Comparison of ENCODE assay signal across 19 mouse cellular contexts in the genomic region with DNA sequence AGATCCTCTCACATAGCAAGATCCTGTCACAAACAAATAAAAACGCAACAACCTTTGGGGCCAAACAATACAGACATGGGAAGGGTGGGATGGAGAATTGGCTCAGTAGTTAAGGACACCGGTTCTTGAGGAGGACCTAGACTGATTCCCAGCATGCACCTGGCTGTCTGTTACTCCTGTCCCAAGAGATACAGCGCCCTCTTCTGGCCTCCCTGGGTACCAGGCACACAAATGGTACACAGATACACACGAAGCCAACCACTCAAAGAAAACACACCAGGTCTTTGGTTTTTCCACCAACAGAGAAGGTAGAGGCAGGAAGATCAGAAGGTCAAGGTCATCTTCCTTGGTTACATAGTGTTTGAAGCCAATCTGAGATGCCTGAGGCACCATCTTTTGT. TPM values are rescaled to one million over a fixed set of nuclear protein-coding genes. Genes with fewer than 3 reads are reported as not detected.
DNase-seq lines count a peak whose midpoint lies in the region; ATAC-seq and TF ChIP-seq lines count a peak whose summit lies in the region.
"Had no signal": no experiment of that assay in that cellular context is flagged by ENCODE, and none has a peak within 500 bp of the region (broad histone marks: within the 10 kb centered on the region; RNA-seq: fewer than 3 reads in every experiment).

No protein-coding gene starts in this region.

- DNase-seq in cerebellum, adult 11-12 months = peak; percentile 39
- DNase-seq in kidney, postnatal 0 days (ENCODE audit: low spot score) = no peak
- DNase-seq in kidney, postnatal 14 days = no peak
- DNase-seq in 416B (ENCODE audit: low read depth) (peak; percentile 49), G1E (ENCODE audit: low spot score) (no peak)
- DNase-seq: cerebellum, postnatal 10 days; heart, postnatal 14 days; lung, postnatal 14 days; right cerebral cortex, adult 18-20 months had no signal

- no peak overlapping the region for H3K4me3 ChIP-seq in kidney, postnatal 0 days (replicated peaks; ENCODE audit: low read depth, low read length)
- H3K4me3 ChIP-seq in G1E (ENCODE audit: low read depth, low read length) = no peak overlapping the region
- H3K4me3 ChIP-seq: forebrain, embryonic 15.5 days; hindbrain, embryonic 15.5 days; kidney, embryonic 15.5 days; myocyte had no signal

- no peak overlapping the region for H3K9ac ChIP-seq in kidney, postnatal 0 days (ENCODE audit: low read depth, low read length)
- H3K9ac ChIP-seq: forebrain, embryonic 15.5 days; hindbrain, embryonic 15.5 days; kidney, embryonic 15.5 days had no signal

- TF ChIP-seq CTCF in kidney, postnatal 0 days (IDR thresholded peaks at IDR 0.05; ENCODE audit: low read depth) = peak; percentile 33; the same call in 1 of the 2 replicates
- TF ChIP-seq CTCF in G1E (IDR thresholded peaks at IDR 0.05; ENCODE audit: low read depth, low read length) = 0 out of 2 replicates have a peak, but pooled peaks have one; percentile 14

- no peak for ATAC-seq in cerebellum, adult (ENCODE audit: insufficient number of reproducible peaks, low FRiP score, low TSS enrichment)
- no peak for ATAC-seq in kidney, postnatal 0 days (replicated peaks; ENCODE audit: low FRiP score, low read depth)
- no peak for ATAC-seq in G1E (ENCODE audit: extremely low read depth, insufficient number of reproducible peaks, low FRiP score, poor library complexity, severe bottlenecking)
- ATAC-seq in frontal cortex, adult (ENCODE audit: low TSS enrichment) = no peak
- no peak for ATAC-seq in megakaryocyte-erythroid progenitor cell, adult 5-6 weeks (replicated peaks; ENCODE audit: low FRiP score, low TSS enrichment, poor library complexity, severe bottlenecking)
- ATAC-seq: forebrain, embryonic 15.5 days; Patski had no signal

- H3K9me3 ChIP-seq in kidney, postnatal 0 days (replicated peaks; ENCODE audit: low read length) = no peaks in the 10 kb centered on the region
- H3K9me3 ChIP-seq in G1E (replicated peaks) = no peaks in the 10 kb centered on the region
- H3K9me3 ChIP-seq: forebrain, embryonic 15.5 days; hindbrain, embryonic 15.5 days; kidney, embryonic 15.5 days had no signal

- H3K4me2 ChIP-seq in kidney, postnatal 0 days (ENCODE audit: low read length) = no peak overlapping the region
- H3K4me2 ChIP-seq: forebrain, embryonic 15.5 days; hindbrain, embryonic 15.5 days; kidney, embryonic 15.5 days; midbrain, embryonic 11.5 days had no signal

- no peaks in the 10 kb centered on the region; the same call in 1 of the 2 replicates for H3K4me1 ChIP-seq in kidney, postnatal 0 days (replicated peaks; ENCODE audit: insufficient read depth, low read length)
- no peaks in the 10 kb centered on the region for H3K4me1 ChIP-seq in G1E (ENCODE audit: insufficient read depth, low read depth, low read length)

- no peaks in the 10 kb centered on the region for H3K36me3 ChIP-seq in kidney, postnatal 0 days (ENCODE audit: insufficient read depth, low read length)
- H3K36me3 ChIP-seq in G1E (replicated peaks) = no peaks in the 10 kb centered on the region
- H3K36me3 ChIP-seq: forebrain, embryonic 15.5 days; hindbrain, embryonic 15.5 days; kidney, embryonic 15.5 days had no signal

- no peaks in the 10 kb centered on the region; the same call in 1 of the 2 replicates for H3K27me3 ChIP-seq in kidney, postnatal 0 days (ENCODE audit: insufficient read depth, low read length)
- H3K27me3 ChIP-seq in G1E (ENCODE audit: insufficient read depth, low read length) = peaks cover 42% of the 10 kb centered on the region
- H3K27me3 ChIP-seq: Patski had no signal

- no peak overlapping the region for H3K27ac ChIP-seq in kidney, postnatal 0 days
- H3K27ac ChIP-seq: forebrain, embryonic 15.5 days; hindbrain, embryonic 15.5 days; kidney, embryonic 15.5 days had no signal

- 67% methylated on average over 4 of the region's 4 CpGs for WGBS in kidney, postnatal 0 days

RNA-seq across cellular contexts. Expression of gene Stac2, which starts 7.7 kb away (rescaled TPM):
- 1.6 and 2.0 TPM in 2 replicates for polyA plus RNA-seq in kidney, postnatal 0 days (2015; fragmentation: Nextera tagmentation; extraction: Ambion mirVana)
- total RNA-seq in G1E (2014; fragmentation: Nextera tagmentation) (not detected in 2 replicates), G1E (2017) (0.05 TPM in 1 of 2 replicates, not detected in the other)
- not detected in 2 replicates for polyA plus RNA-seq in G1E (2012)
- total RNA-seq in megakaryocyte-erythroid progenitor cell, adult 5-6 weeks (2014; fragmentation: Nextera tagmentation) = not detected in 2 replicates
- not detected in 2 replicates for total RNA-seq in megakaryocyte-erythroid progenitor cell, adult 5-6 weeks (2017)
- total RNA-seq: liver, adult 2 months had no signal
- polyA plus RNA-seq: liver, adult 2 months had no signal

RNA-seq across cellular contexts. Expression of gene Rpl19, which starts 19.1 kb away (rescaled TPM):
- polyA plus RNA-seq in kidney, postnatal 0 days (2015; fragmentation: Nextera tagmentation; extraction: Ambion mirVana) = 1,072 and 1,182 TPM in 2 replicates
- total RNA-seq in G1E (2014; fragmentation: Nextera tagmentation) (3,100 and 3,267 TPM in 2 replicates), G1E (2017) (2,161 and 2,395 TPM in 2 replicates)
- 2,216 and 2,673 TPM in 2 replicates for polyA plus RNA-seq in G1E (2012)
- 4,206 and 4,300 TPM in 2 replicates for total RNA-seq in megakaryocyte-erythroid progenitor cell, adult 5-6 weeks (2014; fragmentation: Nextera tagmentation)
- 1,746 and 2,000 TPM in 2 replicates for total RNA-seq in megakaryocyte-erythroid progenitor cell, adult 5-6 weeks (2017)

RNA-seq across cellular contexts. Expression of gene Cacnb1, which starts 22.8 kb away (rescaled TPM):
- 8.8 and 9.0 TPM in 2 replicates for polyA plus RNA-seq in kidney, postnatal 0 days (2015; fragmentation: Nextera tagmentation; extraction: Ambion mirVana)
- total RNA-seq in G1E (2014; fragmentation: Nextera tagmentation) (1.4 TPM in 1 of 2 replicates, not detected in the other), G1E (2017) (0.05 and 0.41 TPM in 2 replicates)
- 0.61 and 0.63 TPM in 2 replicates for polyA plus RNA-seq in G1E (2012)
- 0.40 and 0.98 TPM in 2 replicates for total RNA-seq in megakaryocyte-erythroid progenitor cell, adult 5-6 weeks (2014; fragmentation: Nextera tagmentation)
- total RNA-seq in megakaryocyte-erythroid progenitor cell, adult 5-6 weeks (2017) = 0.38 TPM in 1 of 2 replicates, not detected in the other

RNA-seq across cellular contexts. Expression of gene Arl5c, which starts 49.6 kb away (rescaled TPM):
- polyA plus RNA-seq in kidney, postnatal 0 days (2015; fragmentation: Nextera tagmentation; extraction: Ambion mirVana) = 2.0 and 3.1 TPM in 2 replicates
- total RNA-seq in G1E (2014; fragmentation: Nextera tagmentation) (not detected in 2 replicates), G1E (2017) (0.44 TPM in 1 of 2 replicates, not detected in the other)
- polyA plus RNA-seq in G1E (2012) = not detected in 2 replicates
- total RNA-seq in megakaryocyte-erythroid progenitor cell, adult 5-6 weeks (2014; fragmentation: Nextera tagmentation) = 2.4 and 9.8 TPM in 2 replicates
- 0.50 and 2.7 TPM in 2 replicates for total RNA-seq in megakaryocyte-erythroid progenitor cell, adult 5-6 weeks (2017)

RNA-seq across cellular contexts. Expression of gene Plxdc1, which starts 59.4 kb away (rescaled TPM):
- polyA plus RNA-seq in kidney, postnatal 0 days (2015; fragmentation: Nextera tagmentation; extraction: Ambion mirVana) = 1.8 and 2.1 TPM in 2 replicates
- total RNA-seq in G1E (2014; fragmentation: Nextera tagmentation) (not detected in 2 replicates), G1E (2017) (0.06 and 0.11 TPM in 2 replicates)
- 0.03 TPM in 2 replicates for polyA plus RNA-seq in G1E (2012)
- 10.2 and 11.8 TPM in 2 replicates for total RNA-seq in megakaryocyte-erythroid progenitor cell, adult 5-6 weeks (2014; fragmentation: Nextera tagmentation)
- 3.4 and 4.1 TPM in 2 replicates for total RNA-seq in megakaryocyte-erythroid progenitor cell, adult 5-6 weeks (2017)
- polyA plus RNA-seq: midbrain, embryonic 11.5 days had no signal

Comparison
In these comparisons a context has a peak if more than half of its experiments do, and no peak if none do; other contexts are left out.
1. DNase-seq: peak in cerebellum, adult 11-12 months (single experiment) and 416B (single experiment); none in kidney, postnatal 0 days (single experiment), kidney, postnatal 14 days (single experiment) and G1E (single experiment).